Mouse (Mus musculus) v-Abl transformed pro-B cells (cell line): ENCODE results near the gene Rbbp6.

ENCODE experiments used
- in situ Hi-C, 2 experiments: fragments of 400-800 bp; cut with MboI; formaldehyde crosslinking; loops; one replicate each; pipeline ENCODE4 v1.15.1; 2025; ENCODE audit not compliant: unreplicated experiment in 2 of 2

Gene Rbbp6

DNA sequence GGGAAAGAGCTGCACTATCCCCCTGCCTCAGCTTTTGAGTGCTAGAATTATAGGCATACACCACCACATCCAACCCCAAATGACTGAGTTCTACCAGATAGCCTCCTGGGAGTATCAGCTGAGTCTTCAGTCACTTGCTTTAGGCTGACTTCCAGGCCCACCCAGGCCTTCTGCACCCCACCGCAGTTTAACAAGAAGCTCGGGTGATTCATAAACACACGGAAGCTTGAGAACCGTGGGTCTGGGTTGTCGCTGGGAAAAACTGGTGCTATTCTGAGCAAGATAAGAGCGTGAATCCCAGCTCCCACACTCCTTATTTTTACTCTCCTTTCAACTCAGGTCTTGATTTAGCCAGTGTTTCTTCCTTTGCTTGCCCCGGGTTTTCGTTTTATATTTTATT, 69.8 kb downstream of the Rbbp6 start:
- in situ Hi-C loops: no loop called here

DNA sequence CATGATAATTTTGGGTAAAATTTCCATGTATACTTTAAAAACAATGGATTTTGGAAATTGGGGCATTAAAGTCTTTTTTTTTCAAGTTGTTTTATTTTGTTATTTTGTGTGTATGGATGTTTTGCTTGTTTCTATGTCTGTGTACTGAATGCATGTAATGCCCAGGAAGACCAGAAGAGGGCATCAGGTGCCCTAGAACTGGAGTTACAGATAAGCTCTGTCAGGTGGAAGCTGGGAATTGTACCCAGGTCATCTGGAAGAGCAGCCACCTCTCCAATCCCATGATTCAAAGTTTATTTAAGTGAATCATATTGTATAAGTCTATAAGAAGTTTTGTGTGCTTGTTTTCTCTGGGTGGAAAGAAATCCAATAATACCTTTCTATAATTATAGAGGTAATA, 73.8 kb downstream of the Rbbp6 start:
- in situ Hi-C loops: no loop called here

DNA sequence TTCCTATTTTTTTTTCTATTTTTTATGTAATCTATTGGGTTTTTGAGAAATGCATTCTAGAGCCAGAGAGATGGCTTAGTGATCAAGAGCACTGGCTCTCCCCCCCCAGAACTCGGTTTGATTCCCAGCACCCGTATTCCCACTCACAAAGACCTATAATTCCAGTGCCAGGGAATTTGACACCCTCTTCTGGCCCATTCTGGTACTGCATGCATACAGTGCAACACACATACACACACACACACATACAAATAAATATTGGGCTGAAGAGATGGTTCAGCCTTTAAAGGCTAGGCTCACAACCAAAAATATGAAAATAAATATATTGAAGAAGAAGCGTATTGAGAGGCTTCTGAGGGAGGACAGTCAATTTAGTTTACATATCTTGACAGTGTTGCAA, 79.7 kb downstream of the Rbbp6 start:
- in situ Hi-C loops: no loop called here

GRCm38 (mm10) chr7:123046473-123047091, 81.1 kb downstream of the Rbbp6 start:
- in situ Hi-C loops: no loop called here
